Mouse (Mus musculus): Measurements from ENCODE around the gene Serbp1.

Serbp1 gene

GRCm38 (mm10) chr6:67300710-67301163 is 62.8 kb downstream of the Serbp1 start:
- no peak for DNase-seq (ENCODE audit: low read depth, low spot score)

- DNase-seq (ENCODE audit: low read depth, low spot score): no peak
Observed at GRCm38 (mm10) chr6:67301230-67301629, 63.3 kb downstream of the Serbp1 start.

- DNase-seq (ENCODE audit: low read depth, low spot score): no peak
Observed at GRCm38 (mm10) chr6:67302471-67302870, 64.5 kb downstream of the Serbp1 start.

- no peak for DNase-seq (ENCODE audit: low read depth, low spot score)
Observed at GRCm38 (mm10) chr6:67303210-67303609, 65.2 kb downstream of the Serbp1 start.

GRCm38 (mm10) chr6:67308994-67309393 is 71.0 kb downstream of the Serbp1 start:
- DNase-seq (ENCODE audit: low read depth, low spot score): no peak

GRCm38 (mm10) chr6:67309752-67310151 is 71.8 kb downstream of the Serbp1 start:
- DNase-seq (ENCODE audit: low read depth, low spot score): no peak

- no peak for DNase-seq (ENCODE audit: low read depth, low spot score)
Observed at GRCm38 (mm10) chr6:67314697-67315096, 76.7 kb downstream of the Serbp1 start.

- no peak for DNase-seq (ENCODE audit: low read depth, low spot score)
Observed at GRCm38 (mm10) chr6:67317068-67317467, 79.1 kb downstream of the Serbp1 start.

GRCm38 (mm10) chr6:67317827-67318338 is 79.9 kb downstream of the Serbp1 start:
- no peak for DNase-seq (ENCODE audit: low read depth, low spot score)

- peak; percentile 29 for DNase-seq (ENCODE audit: low read depth, low spot score)
Observed at GRCm38 (mm10) chr6:67318451-67318850, 80.5 kb downstream of the Serbp1 start.

GRCm38 (mm10) chr6:67323788-67324187 is 85.8 kb downstream of the Serbp1 start:
- peak; percentile 25 for DNase-seq (ENCODE audit: low read depth, low spot score)

- no peak for DNase-seq (ENCODE audit: low read depth, low spot score)
Observed at GRCm38 (mm10) chr6:67337943-67338342, 100.0 kb downstream of the Serbp1 start.

- no peak for DNase-seq (ENCODE audit: low read depth, low spot score)
Observed at GRCm38 (mm10) chr6:67339494-67339893, 101.5 kb downstream of the Serbp1 start.

All from 3T3-L1 (cell line).